Mouse (Mus musculus) G1E-ER4 (cell line): ENCODE data around the gene Golga7b. TPM values are rescaled to one million over a fixed set of nuclear protein-coding genes. Genes with fewer than 3 reads are reported as not detected.

Source experiments
- GATA1 ChIP-seq: IDR thresholded peaks from one replicate; pipeline ENCODE4 v1.8.0; 2012; ENCODE audit warnings: low read length, inconsistent platforms
- polyA plus RNA-seq: library from polyadenylated mRNA; stranded (reverse); fragments of >175 nt; gene quantifications from 2 replicates; pipeline ENCODE4 v1.2.3, GENCODE M21; 2012

The Golga7b gene
- polyA plus RNA-seq, 1 experiment, result not detected

GRCm38 (mm10) chr19:42271182-42271581 lies 23.8 kb downstream of the Golga7b start:
- no peak for TF ChIP-seq GATA1

- no peak for TF ChIP-seq GATA1
Measured at GRCm38 (mm10) chr19:42272003-42272963, 24.9 kb downstream of the Golga7b start.

- TF ChIP-seq GATA1, result no peak
Measured at GRCm38 (mm10) chr19:42277288-42277687, 29.9 kb downstream of the Golga7b start.

GRCm38 (mm10) chr19:42278461-42278860 lies 31.1 kb downstream of the Golga7b start:
- no peak for TF ChIP-seq GATA1

- no peak for TF ChIP-seq GATA1
Measured at GRCm38 (mm10) chr19:42279611-42280010, 32.2 kb downstream of the Golga7b start.

- no peak for TF ChIP-seq GATA1
Measured at GRCm38 (mm10) chr19:42284178-42284577, 36.8 kb downstream of the Golga7b start.

GRCm38 (mm10) chr19:42288361-42288760 lies 41.0 kb downstream of the Golga7b start:
- TF ChIP-seq GATA1, result no peak

GRCm38 (mm10) chr19:42290954-42291661 lies 43.7 kb downstream of the Golga7b start:
- TF ChIP-seq GATA1, result no peak

- no peak for TF ChIP-seq GATA1
Measured at GRCm38 (mm10) chr19:42292106-42292505, 44.7 kb downstream of the Golga7b start.

GRCm38 (mm10) chr19:42293216-42293615 lies 45.8 kb downstream of the Golga7b start:
- no peak for TF ChIP-seq GATA1

GRCm38 (mm10) chr19:42303210-42303813 lies 55.9 kb downstream of the Golga7b start:
- no peak for TF ChIP-seq GATA1

GRCm38 (mm10) chr19:42304506-42304905 lies 57.1 kb downstream of the Golga7b start:
- no peak for TF ChIP-seq GATA1

- no peak for TF ChIP-seq GATA1
Measured at GRCm38 (mm10) chr19:42305746-42306145, 58.4 kb downstream of the Golga7b start.

GRCm38 (mm10) chr19:42306202-42306601 lies 58.8 kb downstream of the Golga7b start:
- no peak for TF ChIP-seq GATA1

- no peak for TF ChIP-seq GATA1
Measured at GRCm38 (mm10) chr19:42307019-42307418, 59.6 kb downstream of the Golga7b start.

- no peak for TF ChIP-seq GATA1
Measured at GRCm38 (mm10) chr19:42308931-42309330, 61.6 kb downstream of the Golga7b start.
